In the genomic region with DNA sequence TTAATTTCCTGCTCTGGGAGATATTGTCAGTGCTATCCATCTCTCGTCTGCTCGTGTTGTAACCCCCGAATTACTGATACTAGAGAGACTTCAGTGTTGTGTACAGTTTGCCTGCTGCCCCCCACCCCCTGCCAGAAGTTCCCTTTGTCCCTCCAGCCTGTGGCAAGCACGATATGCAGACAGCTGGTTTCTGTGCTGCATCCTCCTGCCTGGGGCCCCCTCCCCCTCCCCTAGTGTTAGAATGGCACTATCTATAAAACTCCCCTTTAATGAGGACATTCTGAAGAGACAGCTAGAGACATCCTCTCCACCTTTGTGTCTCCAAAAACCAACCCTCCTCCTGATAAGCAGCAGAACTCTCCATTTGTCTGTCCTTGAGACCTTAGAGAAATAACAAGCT, we compare ENCODE assay signal across 22 mouse cellular contexts. TPM values are rescaled to one million over a fixed set of nuclear protein-coding genes. Genes with fewer than 3 reads are reported as not detected.
DNase-seq lines count a peak whose midpoint lies in the region; ATAC-seq lines count a peak whose summit lies in the region.
"Had no signal": no experiment of that assay in that cellular context is flagged by ENCODE, and none has a peak within 500 bp of the region (broad histone marks: within the 10 kb centered on the region; RNA-seq: fewer than 3 reads in every experiment).

No protein-coding gene starts in this region.

- H3K27ac ChIP-seq in liver, embryonic 12.5 days, result no peak overlapping the region
- H3K27ac ChIP-seq in hindbrain, embryonic 10.5 days, result 0 out of 2 replicates have a peak overlapping the region, but pooled peaks have one; percentile 3
- no peak overlapping the region for H3K27ac ChIP-seq in neural tube, embryonic 12.5 days
- H3K27ac ChIP-seq in embryonic facial prominence, embryonic 10.5 days (replicated peaks), result no peak overlapping the region
- H3K27ac ChIP-seq: forebrain, embryonic 12.5 days; heart, adult 2 months; kidney, postnatal 0 days; liver, embryonic 14.5 days; midbrain, embryonic 15.5 days had no signal

- no peaks in the 10 kb centered on the region for H3K36me3 ChIP-seq in liver, embryonic 12.5 days
- H3K36me3 ChIP-seq in hindbrain, embryonic 10.5 days, result no peaks in the 10 kb centered on the region
- no peaks in the 10 kb centered on the region for H3K36me3 ChIP-seq in neural tube, embryonic 12.5 days
- H3K36me3 ChIP-seq in embryonic facial prominence, embryonic 10.5 days (replicated peaks), result no peaks in the 10 kb centered on the region
- H3K36me3 ChIP-seq: forebrain, embryonic 12.5 days; midbrain, embryonic 15.5 days had no signal

- H3K4me1 ChIP-seq in liver, embryonic 12.5 days, result 0 out of 2 replicates have a peak, but pooled peaks cover 6% of the 10 kb centered on the region
- H3K4me1 ChIP-seq in hindbrain, embryonic 10.5 days (replicated peaks), result peaks cover 7% of the 10 kb centered on the region
- peaks cover 7% of the 10 kb centered on the region; the same call in 1 of the 2 replicates for H3K4me1 ChIP-seq in neural tube, embryonic 12.5 days
- peaks cover 7% of the 10 kb centered on the region for H3K4me1 ChIP-seq in embryonic facial prominence, embryonic 10.5 days
- H3K4me1 ChIP-seq: forebrain, embryonic 12.5 days had no signal

- no peak overlapping the region for H3K4me2 ChIP-seq in liver, embryonic 12.5 days
- no peak overlapping the region for H3K4me2 ChIP-seq in neural tube, embryonic 12.5 days (replicated peaks)
- H3K4me2 ChIP-seq: forebrain, embryonic 12.5 days; midbrain, embryonic 15.5 days had no signal

- H3K4me3 ChIP-seq in liver, embryonic 12.5 days, result no peak overlapping the region
- no peak overlapping the region for H3K4me3 ChIP-seq in hindbrain, embryonic 10.5 days
- no peak overlapping the region for H3K4me3 ChIP-seq in neural tube, embryonic 12.5 days
- no peak overlapping the region for H3K4me3 ChIP-seq in embryonic facial prominence, embryonic 10.5 days
- H3K4me3 ChIP-seq: forebrain, embryonic 12.5 days; heart, adult 2 months; megakaryocyte, embryonic 14.5 days; midbrain, embryonic 15.5 days had no signal

- no peaks in the 10 kb centered on the region for H3K27me3 ChIP-seq in liver, embryonic 12.5 days (replicated peaks)
- no peaks in the 10 kb centered on the region for H3K27me3 ChIP-seq in hindbrain, embryonic 10.5 days (ENCODE audit: insufficient read depth, poor library complexity, severe bottlenecking)
- H3K27me3 ChIP-seq in neural tube, embryonic 12.5 days (replicated peaks), result no peaks in the 10 kb centered on the region
- H3K27me3 ChIP-seq in embryonic facial prominence, embryonic 10.5 days (replicated peaks; ENCODE audit: low read depth, poor library complexity, severe bottlenecking), result no peaks in the 10 kb centered on the region
- H3K27me3 ChIP-seq: forebrain, embryonic 12.5 days; midbrain, embryonic 15.5 days had no signal

- no peaks in the 10 kb centered on the region for H3K9me3 ChIP-seq in liver, embryonic 12.5 days (replicated peaks)
- H3K9me3 ChIP-seq in hindbrain, embryonic 10.5 days, result no peaks in the 10 kb centered on the region
- H3K9me3 ChIP-seq in neural tube, embryonic 12.5 days, result no peaks in the 10 kb centered on the region
- H3K9me3 ChIP-seq in embryonic facial prominence, embryonic 10.5 days, result no peaks in the 10 kb centered on the region
- H3K9me3 ChIP-seq: forebrain, embryonic 12.5 days; megakaryocyte, embryonic 14.5 days; midbrain, embryonic 15.5 days had no signal

- no peak for DNase-seq in liver
- DNase-seq in A20 (ENCODE audit: low read depth, low spot score), result peak; percentile 32
- no peak for DNase-seq in hindbrain, embryonic 10.5 days (ENCODE audit: low spot score)
- no peak for DNase-seq in embryonic facial prominence, embryonic 10.5 days (ENCODE audit: low spot score)
- no peak for DNase-seq in urinary bladder, adult 18-20 months (ENCODE audit: low spot score in 2 of 2)
- DNase-seq: cerebellum, adult 2 months; heart, adult 2 months; heart, postnatal 10 days; kidney, adult 18-20 months; lung, postnatal 10 days; right cerebral cortex, adult 18-20 months; thymus, postnatal 4 days had no signal

- 21% methylated on average over 4 of the region's 4 CpGs for WGBS in liver, embryonic 12.5 days (ENCODE audit: insufficient replicate concordance)
- WGBS in hindbrain, embryonic 10.5 days, result 55% methylated on average over 4 of the region's 4 CpGs
- 11% methylated on average over 4 of the region's 4 CpGs for WGBS in neural tube, embryonic 12.5 days
- WGBS in embryonic facial prominence, embryonic 10.5 days, result 48% methylated on average over 4 of the region's 4 CpGs

- no peak overlapping the region for H3K9ac ChIP-seq in liver, embryonic 12.5 days
- no peak overlapping the region for H3K9ac ChIP-seq in neural tube, embryonic 12.5 days
- H3K9ac ChIP-seq: forebrain, embryonic 12.5 days; liver, embryonic 14.5 days; midbrain, embryonic 15.5 days had no signal

- 0 out of 2 replicates have a peak, but pooled peaks have one; percentile 10 for ATAC-seq in liver, embryonic 12.5 days
- ATAC-seq in neural tube, embryonic 12.5 days (ENCODE audit: low FRiP score, low read depth), result peak; percentile 72
- ATAC-seq: midbrain, embryonic 15.5 days had no signal

RNA-seq across cellular contexts. Expression of a gene that starts 15.1 kb away (rescaled TPM):
- polyA plus RNA-seq in liver, embryonic 12.5 days (2016; fragmentation: Nextera tagmentation; extraction: Ambion mirVana), result not detected in 2 replicates
- polyA plus RNA-seq in hindbrain, embryonic 10.5 days (2016; fragmentation: Nextera tagmentation; extraction: Ambion mirVana), result 0.09 and 0.10 TPM in 2 replicates
- polyA plus RNA-seq in neural tube, embryonic 12.5 days (2016; fragmentation: Nextera tagmentation; extraction: Ambion mirVana), result not detected in 2 replicates
- polyA plus RNA-seq in embryonic facial prominence, embryonic 10.5 days (2016; fragmentation: Nextera tagmentation; extraction: Ambion mirVana), result not detected in 2 replicates
- polyA plus RNA-seq: C2C12; forebrain, embryonic 12.5 days; limb, embryonic 11.5 days; midbrain, embryonic 15.5 days had no signal

RNA-seq across cellular contexts. Expression of a gene that starts 34.1 kb away (rescaled TPM):
- polyA plus RNA-seq in liver, embryonic 12.5 days (2016; fragmentation: Nextera tagmentation; extraction: Ambion mirVana), result not detected in 2 replicates
- not detected in 2 replicates for polyA plus RNA-seq in hindbrain, embryonic 10.5 days (2016; fragmentation: Nextera tagmentation; extraction: Ambion mirVana)
- polyA plus RNA-seq in neural tube, embryonic 12.5 days (2016; fragmentation: Nextera tagmentation; extraction: Ambion mirVana), result not detected in 2 replicates
- polyA plus RNA-seq in embryonic facial prominence, embryonic 10.5 days (2016; fragmentation: Nextera tagmentation; extraction: Ambion mirVana), result not detected in 2 replicates
- polyA plus RNA-seq: C2C12; cerebellum, adult 2 months; embryonic facial prominence, embryonic 11.5 days; forebrain, embryonic 12.5 days; heart, adult 2 months; kidney, postnatal 0 days; limb, embryonic 11.5 days; liver, embryonic 14.5 days; midbrain, embryonic 15.5 days had no signal

RNA-seq across cellular contexts. Expression of a gene that starts 53.6 kb away (rescaled TPM):
- 19.6 and 19.7 TPM in 2 replicates for polyA plus RNA-seq in liver, embryonic 12.5 days (2016; fragmentation: Nextera tagmentation; extraction: Ambion mirVana)
- polyA plus RNA-seq in hindbrain, embryonic 10.5 days (2016; fragmentation: Nextera tagmentation; extraction: Ambion mirVana), result 52.3 and 52.5 TPM in 2 replicates
- 69.5 and 72.3 TPM in 2 replicates for polyA plus RNA-seq in neural tube, embryonic 12.5 days (2016; fragmentation: Nextera tagmentation; extraction: Ambion mirVana)
- 51.4 and 54.7 TPM in 2 replicates for polyA plus RNA-seq in embryonic facial prominence, embryonic 10.5 days (2016; fragmentation: Nextera tagmentation; extraction: Ambion mirVana)
